Mouse (Mus musculus) activated CD4-positive, CD25-positive, alpha-beta regulatory T cell, adult 9 weeks (primary cell): ENCODE data around the gene Gm4181. TPM values are rescaled to one million over a fixed set of nuclear protein-coding genes. Genes with fewer than 3 reads are reported as not detected.

Experiments used
- polyA plus RNA-seq: library from polyadenylated mRNA; unstranded; fragments of 100-300 nt; shearing (Covaris generic); gene quantifications from one replicate; pipeline ENCODE4 v1.2.1, GENCODE M21; 2017

Gm4181 gene
- polyA plus RNA-seq = not detected

DNA sequence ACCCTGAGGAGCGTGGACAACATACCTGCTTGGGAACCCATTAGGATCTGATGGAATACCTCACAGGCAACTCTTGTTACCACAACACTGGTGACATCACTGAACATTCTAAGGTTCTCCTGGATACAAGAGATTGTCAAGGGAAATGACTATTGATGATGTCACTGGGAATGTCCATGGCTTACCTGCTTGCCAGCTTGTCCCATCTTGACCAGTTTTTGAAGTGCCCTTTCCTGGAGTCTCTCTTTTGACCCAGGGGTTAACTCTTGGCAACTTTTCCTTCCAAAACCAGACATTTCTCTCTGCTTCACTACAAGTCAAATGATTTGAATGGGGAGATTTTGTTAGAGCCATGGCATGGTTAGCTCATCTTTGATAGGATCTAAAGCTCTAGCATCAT, at the start of gene Gm4181:
Gene Gm4181 (minus strand): TSS at position 101 of the 400 bp plus-strand sequence.

GRCm38 (mm10) chr14:51611210-51611609, 24.3 kb downstream of the Gm4181 start, which contains the start of gene Gm17078:
Gene Gm17078, minus strand, starts transcription at chr14:51611310.

DNA sequence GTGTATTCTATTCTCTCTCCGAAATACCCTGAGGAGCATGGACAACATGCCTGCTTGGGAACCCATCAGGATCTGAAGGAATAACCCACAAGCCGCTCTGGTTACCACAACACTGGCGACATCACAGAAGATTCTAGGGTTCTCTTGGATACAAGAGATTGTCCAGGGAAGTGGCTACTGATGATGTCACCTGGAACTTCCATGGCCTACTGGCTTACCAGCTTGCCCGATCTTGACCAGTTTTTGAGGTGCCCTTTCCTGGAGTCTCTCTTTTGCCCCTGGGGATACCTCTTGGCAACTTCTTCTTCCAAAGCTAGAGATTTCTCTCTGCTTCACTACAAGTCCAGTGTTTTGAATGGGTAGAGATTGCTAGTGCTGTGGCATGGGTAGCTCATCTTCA, 43.4 kb downstream of the Gm4181 start, which contains the start of gene Gm17174:
Gene Gm17174 (minus strand): TSS at position 101 of the 400 bp plus-strand sequence.

Other genes with a start within 250 kb of the Gm4181 start
- gene Vmn2r88, start 224.8 kb downstream of the Gm4181 start, polyA plus RNA-seq = not detected
- not detected for gene Vmn2r89, start 183.8 kb downstream of the Gm4181 start, polyA plus RNA-seq
- gene Gm5622, start 82.9 kb downstream of the Gm4181 start, polyA plus RNA-seq = not detected
- not detected for gene Gm17175, start 61.6 kb downstream of the Gm4181 start, polyA plus RNA-seq
- not detected for gene Gm17174, start 43.5 kb downstream of the Gm4181 start, polyA plus RNA-seq
- gene Gm17078, start 24.4 kb downstream of the Gm4181 start, polyA plus RNA-seq = not detected
- gene Gm17079, start 59.8 kb upstream of the Gm4181 start, polyA plus RNA-seq = not detected
- not detected for gene Gm5800, start 81.5 kb upstream of the Gm4181 start, polyA plus RNA-seq
- not detected for gene Ang4, start 137.9 kb upstream of the Gm4181 start, polyA plus RNA-seq
- not detected for gene AY358078, start 164.4 kb upstream of the Gm4181 start, polyA plus RNA-seq
- gene Ear6, start 218.0 kb upstream of the Gm4181 start, polyA plus RNA-seq = not detected
- gene Mettl17, start 249.2 kb upstream of the Gm4181 start, polyA plus RNA-seq = 102 TPM